ENCODE assay signal across 18 mouse cellular contexts in the genomic region with DNA sequence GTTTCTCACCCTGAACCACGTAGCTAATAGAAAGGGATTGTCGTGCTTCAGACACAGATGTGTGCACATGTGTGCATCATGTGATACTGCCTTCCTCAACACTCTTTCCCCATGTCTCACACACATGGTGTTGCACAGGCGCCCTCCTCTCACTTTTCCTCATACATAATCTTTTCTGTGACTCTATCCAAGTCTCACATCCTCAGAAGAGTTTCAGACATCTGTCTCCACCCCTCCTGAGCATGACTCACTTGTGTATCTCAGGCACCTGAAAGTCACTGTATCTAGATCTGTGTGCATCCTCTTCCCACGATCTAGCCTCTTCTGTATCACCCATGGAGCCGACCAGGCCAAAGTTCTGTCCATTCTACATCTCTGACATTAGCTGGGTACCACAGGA. TPM values are rescaled to one million over a fixed set of nuclear protein-coding genes. Genes with fewer than 3 reads are reported as not detected.
"Had no signal": no experiment of that assay in that cellular context is flagged by ENCODE, and none has a peak within 500 bp of the region (broad histone marks: within the 10 kb centered on the region; RNA-seq: fewer than 3 reads in every experiment).

No protein-coding gene starts in this region.

- H3K9me3 ChIP-seq: lung, embryonic 15.5 days; megakaryocyte, embryonic 14.5 days; midbrain, embryonic 13.5 days; midbrain, embryonic 15.5 days; neural tube, embryonic 12.5 days; stomach, embryonic 15.5 days had no signal

- H3K27me3 ChIP-seq: lung, embryonic 15.5 days; megakaryocyte, embryonic 14.5 days; midbrain, embryonic 13.5 days; midbrain, embryonic 15.5 days; neural tube, embryonic 12.5 days; stomach, embryonic 15.5 days had no signal

- H3K4me1 ChIP-seq: midbrain, embryonic 13.5 days; midbrain, embryonic 15.5 days; neural tube, embryonic 12.5 days; stomach, embryonic 15.5 days had no signal

- H3K27ac ChIP-seq: lung, embryonic 15.5 days; macrophage; midbrain, embryonic 13.5 days; midbrain, embryonic 15.5 days; neural tube, embryonic 12.5 days; stomach, embryonic 15.5 days; stomach, postnatal 0 days had no signal

- H3K4me2 ChIP-seq: lung, embryonic 15.5 days; midbrain, embryonic 11.5 days; midbrain, embryonic 13.5 days; midbrain, embryonic 15.5 days; neural tube, embryonic 12.5 days; stomach, embryonic 15.5 days had no signal

- DNase-seq: liver, postnatal 0 days; lung, adult 2 months; lung, postnatal 14 days; lung, postnatal 36 days; right cerebral cortex, postnatal 14 days; thymus, adult 2 months; thymus, postnatal 25 days; thymus, postnatal 4 days had no signal

- ATAC-seq: liver, postnatal 0 days; lung, postnatal 0 days; midbrain, embryonic 13.5 days; midbrain, embryonic 15.5 days had no signal

- H3K4me3 ChIP-seq: lung, embryonic 15.5 days; megakaryocyte, embryonic 14.5 days; midbrain, embryonic 13.5 days; midbrain, embryonic 15.5 days; neural tube, embryonic 12.5 days; stomach, embryonic 15.5 days had no signal

- H3K9ac ChIP-seq: liver, postnatal 0 days; lung, embryonic 15.5 days; midbrain, embryonic 13.5 days; midbrain, embryonic 15.5 days; neural tube, embryonic 12.5 days; stomach, embryonic 15.5 days had no signal

RNA-seq across cellular contexts. Expression of a gene that starts 34.8 kb away (rescaled TPM):
- polyA plus RNA-seq: macrophage had no signal
